Mouse (Mus musculus): ENCODE results near the gene Cyth2. TPM values are rescaled to one million over a fixed set of nuclear protein-coding genes. Genes with fewer than 3 reads are reported as not detected.

Gene Cyth2
- polyA plus RNA-seq, 1 experiment, result 167 TPM

DNA sequence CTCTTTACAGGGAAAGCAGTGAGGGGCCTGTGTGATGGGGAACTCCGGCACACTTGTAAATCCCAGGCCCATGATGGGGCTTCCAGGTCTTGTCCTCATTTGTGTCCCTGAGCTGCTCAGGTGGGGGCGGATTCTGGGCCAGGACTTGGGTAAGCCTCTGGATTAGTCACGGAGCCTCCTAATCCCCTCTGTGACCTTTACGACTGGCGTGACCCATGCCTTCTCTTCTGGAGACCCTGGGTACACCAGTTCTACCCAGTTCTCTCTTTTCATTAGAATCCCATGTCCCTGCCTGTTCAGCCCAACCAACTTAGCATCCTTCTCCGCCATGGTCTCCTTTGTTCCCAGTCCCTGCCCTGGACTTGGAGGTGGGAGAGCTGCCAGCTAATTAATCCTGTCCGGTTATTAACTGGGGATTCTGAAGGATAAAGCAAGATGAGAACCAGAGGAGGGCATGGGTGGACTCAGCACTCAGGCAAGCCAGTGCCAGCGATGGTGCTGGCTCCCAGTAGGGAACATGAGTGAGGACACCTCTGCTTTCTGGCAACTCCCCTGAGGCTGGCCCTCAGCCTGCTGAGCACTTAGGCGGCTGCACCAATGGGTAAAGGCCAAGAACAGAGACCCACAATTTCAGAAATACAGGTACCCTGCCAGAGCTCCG is 1.1 kb upstream of the Cyth2 start:
- no peak for DNase-seq (ENCODE audit: extremely low spot score in 1 of 2, low spot score in 1 of 2)

DNA sequence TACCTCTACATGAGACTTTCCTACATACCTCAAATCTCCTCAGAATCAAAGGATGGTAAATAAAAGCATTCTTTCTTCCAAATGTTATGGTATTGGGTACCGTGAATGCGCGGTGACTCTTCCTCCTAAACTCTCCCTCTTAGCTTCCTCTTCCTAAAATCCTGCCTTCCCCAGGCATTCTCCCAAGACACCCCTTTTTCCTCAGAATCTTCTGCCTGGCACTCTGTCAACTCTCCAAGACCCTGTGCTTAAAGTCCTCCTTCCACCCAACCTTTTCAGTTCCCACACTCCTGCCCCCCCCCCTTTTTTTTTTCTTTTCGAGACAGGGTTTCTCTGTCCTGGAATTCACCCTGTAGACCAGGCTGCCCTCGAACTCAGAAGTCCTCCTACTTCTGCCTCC is 460 bp upstream of the Cyth2 start:
- DNase-seq (ENCODE audit: extremely low spot score in 1 of 2, low spot score in 1 of 2), result no peak

DNA sequence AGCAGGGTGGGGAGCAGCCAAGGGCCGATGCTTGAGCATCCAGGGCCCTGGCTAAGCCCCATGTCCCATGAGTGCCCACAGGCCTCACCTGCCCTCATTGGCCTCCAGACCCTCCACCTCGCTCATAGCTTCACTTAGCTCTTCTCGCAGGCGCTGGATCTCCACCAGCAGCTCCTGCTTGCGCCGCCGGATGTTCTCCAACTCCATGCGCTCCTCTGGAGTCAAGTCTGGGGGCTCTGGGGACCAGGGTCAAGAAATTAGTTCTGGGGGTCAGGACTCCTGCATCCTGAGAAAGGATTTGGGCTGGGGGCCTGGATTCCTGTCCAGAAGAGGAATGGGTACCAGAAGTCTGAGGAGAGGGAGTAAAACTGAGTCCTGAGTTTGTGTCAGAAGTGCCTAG is 1.5 kb downstream of the Cyth2 start:
- DNase-seq (ENCODE audit: extremely low spot score in 1 of 2, low spot score in 1 of 2), result no peak

DNA sequence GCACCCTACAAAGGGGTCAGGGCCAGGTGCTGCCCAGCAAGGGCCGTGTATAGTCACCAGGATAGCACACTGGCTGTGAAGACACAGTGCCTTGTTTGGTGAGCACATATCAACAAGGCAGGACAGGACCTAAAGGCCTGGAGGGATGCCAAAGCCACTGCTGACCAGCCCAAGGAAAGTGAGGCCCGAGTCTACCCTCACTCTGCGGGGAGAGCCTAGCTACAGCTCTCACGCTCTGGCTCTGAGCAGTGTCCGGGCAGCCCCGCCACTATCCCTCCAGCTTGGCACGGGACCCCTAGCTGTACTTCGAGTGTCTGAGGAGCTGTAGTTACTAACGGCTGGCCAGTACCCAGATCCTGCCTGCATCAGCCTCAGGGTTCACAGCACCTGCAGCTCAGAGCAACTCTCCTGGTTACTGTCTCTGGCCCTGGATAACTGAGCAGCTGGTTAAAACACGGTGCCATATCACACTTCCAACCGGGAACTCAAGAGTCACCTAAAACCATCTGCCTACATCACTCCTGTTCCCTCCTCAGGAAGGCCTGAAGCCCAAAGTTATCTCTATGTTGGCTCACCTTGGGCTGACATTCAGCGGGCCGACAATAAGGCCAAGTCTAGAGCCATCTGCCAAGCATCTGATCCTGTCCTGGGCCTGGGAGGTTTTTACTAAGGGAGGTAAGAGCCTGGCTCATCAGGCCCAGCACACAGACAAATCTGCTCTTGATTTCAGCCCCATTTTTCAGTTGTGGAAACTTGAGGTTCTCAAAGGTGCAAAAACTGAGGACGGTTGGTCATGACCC is 4.9 kb downstream of the Cyth2 start:
- DNase-seq (ENCODE audit: extremely low spot score in 1 of 2, low spot score in 1 of 2), result no peak

GRCm38 (mm10) chr7:45808471-45808870 is 5.9 kb downstream of the Cyth2 start:
- no peak for DNase-seq (ENCODE audit: extremely low spot score in 1 of 2, low spot score in 1 of 2)

GRCm38 (mm10) chr7:45805941-45806340 is 8.4 kb downstream of the Cyth2 start:
- DNase-seq (ENCODE audit: extremely low spot score in 1 of 2, low spot score in 1 of 2), result no peak

- no peak for DNase-seq (ENCODE audit: extremely low spot score in 1 of 2, low spot score in 1 of 2)
These were observed 11.8 kb downstream of the Cyth2 start for GRCm38 (mm10) chr7:45802551-45802950.

DNA sequence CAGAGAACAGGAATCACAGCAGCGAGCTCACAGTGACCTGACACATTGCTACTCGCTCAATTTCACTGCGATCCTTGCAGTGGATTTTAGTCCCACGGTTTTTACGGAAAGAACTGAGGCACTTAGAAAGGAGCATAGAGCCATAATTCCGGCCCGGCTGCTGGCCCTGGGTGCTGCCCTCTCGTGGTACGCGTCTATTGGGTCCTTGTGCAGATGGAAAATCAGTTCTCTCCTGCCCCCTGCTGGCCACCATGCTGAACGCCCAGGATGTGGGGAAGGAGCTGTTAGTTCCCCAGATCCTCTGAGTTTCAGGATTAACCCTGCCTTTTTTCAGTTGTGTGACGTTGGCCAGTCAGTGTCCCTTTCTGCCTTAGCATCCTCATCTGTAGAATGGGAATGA is 13.0 kb downstream of the Cyth2 start:
- DNase-seq (ENCODE audit: extremely low spot score in 1 of 2, low spot score in 1 of 2), result peak; percentile 88 to 97

DNA sequence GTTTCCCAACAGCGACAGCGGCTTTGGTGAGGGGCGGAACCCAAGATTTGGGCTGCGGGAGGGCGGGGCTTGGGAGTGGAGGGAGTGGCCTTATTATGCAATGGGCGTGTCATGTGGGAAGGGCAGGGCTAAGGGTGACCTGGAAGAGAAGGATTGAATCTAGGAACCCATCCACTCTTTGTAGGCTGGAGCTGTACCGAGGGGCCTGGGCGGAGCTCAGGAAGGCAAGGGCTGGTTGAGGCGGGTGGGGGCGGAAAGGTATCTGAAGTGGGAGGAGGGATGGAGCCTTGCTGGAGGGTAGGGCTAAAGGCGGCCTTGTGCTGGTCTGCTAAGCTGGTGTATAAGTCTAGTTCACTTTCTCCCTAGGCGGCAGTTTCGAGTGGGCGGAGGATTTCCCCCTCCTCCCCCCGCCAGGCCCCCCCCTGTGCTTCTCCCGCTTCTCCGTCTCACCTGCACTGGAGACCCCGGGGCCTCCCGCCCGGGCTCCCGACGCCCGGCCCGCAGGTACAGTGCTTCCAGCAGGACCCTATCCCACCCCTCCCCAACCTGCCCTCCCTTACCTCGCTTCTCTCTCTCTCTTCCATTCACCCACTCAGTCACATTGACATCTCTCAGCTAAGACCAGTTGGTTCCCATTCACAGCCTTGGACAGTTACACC is 13.7 kb downstream of the Cyth2 start:
- no peak for DNase-seq (ENCODE audit: extremely low spot score in 1 of 2, low spot score in 1 of 2)

DNA sequence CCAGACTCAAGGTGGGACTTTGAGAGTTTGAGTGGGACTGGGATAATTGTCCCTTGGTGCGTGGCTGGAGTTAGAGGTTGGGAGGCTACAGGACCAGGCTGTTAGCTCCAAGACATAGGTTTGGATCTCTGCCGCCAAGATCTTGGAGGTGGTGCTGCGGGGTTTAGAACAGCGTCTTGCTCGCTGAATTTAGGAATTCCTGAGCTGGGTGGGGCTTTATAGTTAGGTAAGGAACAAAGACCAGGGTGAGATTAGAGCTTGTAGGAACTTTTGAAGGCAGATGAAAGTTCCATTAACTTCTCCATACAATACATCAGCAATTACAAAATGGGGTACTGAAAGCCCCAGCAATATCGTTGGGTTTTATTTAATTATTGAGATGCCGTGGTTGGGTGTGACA is 14.4 kb downstream of the Cyth2 start:
- DNase-seq (ENCODE audit: extremely low spot score in 1 of 2, low spot score in 1 of 2), result no peak

DNA sequence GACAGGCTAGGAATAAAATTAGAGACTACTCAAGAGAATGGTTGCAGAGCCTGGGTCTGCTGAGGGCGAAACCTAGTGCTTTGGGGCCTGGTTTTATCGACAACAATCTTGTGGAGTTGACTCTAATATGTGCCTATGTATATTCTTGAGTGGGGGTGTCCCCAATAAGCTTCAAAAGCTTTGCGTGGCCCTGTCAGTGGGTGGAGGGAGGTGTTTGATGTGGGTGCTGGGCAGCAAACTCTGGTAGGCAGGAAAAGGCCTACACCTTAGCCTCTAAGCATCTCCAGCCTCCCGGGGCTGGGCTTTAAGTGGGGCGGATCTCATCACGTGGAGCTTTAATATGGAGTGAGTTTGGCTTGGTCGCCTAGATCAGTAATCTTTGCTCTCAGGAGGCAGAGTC is 15.4 kb downstream of the Cyth2 start:
- no peak for DNase-seq (ENCODE audit: extremely low spot score in 1 of 2, low spot score in 1 of 2)

GRCm38 (mm10) chr7:45798511-45798836 is 15.9 kb downstream of the Cyth2 start:
- DNase-seq (ENCODE audit: extremely low spot score in 1 of 2, low spot score in 1 of 2), result no peak

GRCm38 (mm10) chr7:45797661-45798510 is 16.5 kb downstream of the Cyth2 start:
- no peak for DNase-seq (ENCODE audit: extremely low spot score in 1 of 2, low spot score in 1 of 2)

DNA sequence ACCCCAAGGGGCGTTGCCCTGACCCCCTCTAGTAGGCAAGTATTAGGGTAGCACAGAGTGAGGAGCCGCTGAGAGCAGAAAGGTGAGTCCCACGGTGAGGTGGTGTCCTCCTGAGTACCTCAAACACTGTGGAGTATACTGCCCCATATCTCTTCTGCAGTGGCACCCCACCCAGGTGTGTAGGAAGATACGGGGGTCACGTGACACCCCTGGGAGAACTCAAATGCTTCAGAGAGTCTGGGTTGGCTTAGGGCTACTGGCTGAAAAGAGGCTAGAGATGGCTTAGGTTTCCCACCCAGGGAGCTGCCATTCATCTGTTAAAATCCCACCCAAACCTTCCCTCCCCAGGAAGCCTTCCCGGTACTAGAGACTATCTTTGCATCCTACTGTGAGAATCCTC is 17.4 kb downstream of the Cyth2 start:
- no peak for DNase-seq (ENCODE audit: extremely low spot score in 1 of 2, low spot score in 1 of 2)

DNA sequence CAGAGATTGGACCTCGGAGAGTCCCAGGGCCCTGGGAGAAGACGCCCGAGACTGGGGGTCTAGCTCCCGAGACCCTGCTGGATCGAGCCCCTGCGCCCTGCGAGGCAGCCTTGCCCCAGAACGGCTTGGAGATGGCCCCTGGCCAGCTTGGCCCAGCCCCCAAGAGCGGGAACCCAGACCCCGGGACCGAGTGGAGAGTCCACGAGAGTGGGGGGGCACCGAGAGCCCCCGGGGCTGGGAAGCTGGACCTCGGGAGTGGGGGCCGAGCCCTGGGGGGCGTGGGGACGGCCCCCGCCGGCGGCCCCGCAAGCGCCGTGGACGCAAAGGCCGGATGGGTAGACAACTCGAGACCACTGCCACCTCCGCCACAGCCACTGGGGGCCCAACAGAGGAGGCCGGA is 19.4 kb downstream of the Cyth2 start:
- no peak for DNase-seq (ENCODE audit: extremely low spot score in 1 of 2, low spot score in 1 of 2)

DNA sequence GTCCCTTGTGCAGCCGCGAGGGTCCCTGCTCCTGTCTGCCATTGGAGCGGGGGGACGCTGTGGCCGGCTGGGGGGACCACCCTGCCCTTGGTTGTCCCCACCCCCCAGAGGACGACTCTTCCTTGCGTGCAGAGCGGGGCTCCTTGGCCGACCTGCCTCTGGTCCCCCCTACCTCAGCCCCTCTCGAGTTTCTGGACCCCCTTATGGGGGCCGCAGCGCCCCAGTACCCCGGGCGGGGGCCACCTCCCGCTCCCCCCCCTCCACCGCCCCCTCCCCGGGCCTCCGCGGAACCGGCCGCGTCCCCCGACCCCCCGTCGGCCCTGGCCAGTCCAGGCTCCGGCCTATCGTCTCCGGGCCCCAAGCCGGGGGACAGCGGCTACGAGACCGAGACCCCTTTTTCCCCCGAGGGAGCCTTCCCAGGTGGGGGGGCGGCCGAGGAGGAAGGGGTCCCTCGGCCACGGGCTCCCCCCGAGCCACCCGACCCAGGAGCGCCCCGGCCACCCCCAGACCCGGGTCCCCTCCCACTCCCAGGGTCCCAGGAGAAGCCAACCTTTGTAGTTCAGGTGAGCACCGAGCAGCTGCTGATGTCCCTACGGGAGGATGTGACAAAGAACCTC is 20.3 kb downstream of the Cyth2 start:
- DNase-seq (ENCODE audit: extremely low spot score in 1 of 2, low spot score in 1 of 2), result no peak

- no peak for DNase-seq (ENCODE audit: extremely low spot score in 1 of 2, low spot score in 1 of 2)
These were observed 21.1 kb downstream of the Cyth2 start for GRCm38 (mm10) chr7:45793240-45793639.

GRCm38 (mm10) chr7:45791756-45792490 is 22.5 kb downstream of the Cyth2 start:
- DNase-seq (ENCODE audit: extremely low spot score in 1 of 2, low spot score in 1 of 2), result no peak

GRCm38 (mm10) chr7:45790721-45791120 is 23.7 kb downstream of the Cyth2 start:
- no peak for DNase-seq (ENCODE audit: extremely low spot score in 1 of 2, low spot score in 1 of 2)

- DNase-seq (ENCODE audit: extremely low spot score in 1 of 2, low spot score in 1 of 2), result no peak
These were observed 26.7 kb downstream of the Cyth2 start for GRCm38 (mm10) chr7:45787642-45788041.
